Mouse (Mus musculus) heart, postnatal 10 days (tissue): ENCODE data around the gene Lbhd2. TPM values are rescaled to one million over a fixed set of nuclear protein-coding genes. Genes with fewer than 3 reads are reported as not detected.

Source experiments
- DNase-seq, 2 experiments: peaks; one replicate each; pipeline ENCODE4 v3.0.0; 2021
- intact Hi-C: fragments of 180-260 bp; cut with DNase I; formaldehyde crosslinking; loops from one replicate; pipeline ENCODE4 v1.15.1; 2025
- total RNA-seq, 2 experiments: library from RNA; stranded (reverse); gene quantifications; 2 replicates each; pipeline ENCODE4 v1.2.3; 2021

Lbhd2 gene
- total RNA-seq, 2 experiments from 2014 or later = not detected

GRCm38 (mm10) chr12:111428961-111429911 lies 22.6 kb downstream of the Lbhd2 start:
- DNase-seq = peak; percentile 63 to 75
- intact Hi-C loops = loop anchor here (10.0 kb wide), 1 partner anchor 216 kb away; no protein-coding TSS in a partner anchor

GRCm38 (mm10) chr12:111430049-111430867 lies 23.6 kb downstream of the Lbhd2 start:
- peak; percentile 46 to 57 for DNase-seq
- intact Hi-C loops = no loop called here

GRCm38 (mm10) chr12:111430868-111431817 lies 24.5 kb downstream of the Lbhd2 start:
- intact Hi-C loops = no loop called here
- peak in 1 of 2 experiments; percentile 54 for DNase-seq

GRCm38 (mm10) chr12:111432097-111432496 lies 25.5 kb downstream of the Lbhd2 start:
- DNase-seq = peak in 1 of 2 experiments; percentile 21
- intact Hi-C loops = no loop called here

GRCm38 (mm10) chr12:111432751-111433331 lies 26.2 kb downstream of the Lbhd2 start:
- intact Hi-C loops = no loop called here
- DNase-seq = no peak

GRCm38 (mm10) chr12:111434164-111434744 lies 27.6 kb downstream of the Lbhd2 start:
- peak in 1 of 2 experiments; percentile 30 for DNase-seq
- intact Hi-C loops = no loop called here

- intact Hi-C loops = no loop called here
- DNase-seq = peak; percentile 56 to 64
Measured at GRCm38 (mm10) chr12:111434745-111435327, 28.2 kb downstream of the Lbhd2 start.

- intact Hi-C loops = no loop called here
- no peak for DNase-seq
Measured at GRCm38 (mm10) chr12:111436170-111436569, 29.6 kb downstream of the Lbhd2 start.

- DNase-seq = peak; percentile 58
- intact Hi-C loops = no loop called here
Measured at GRCm38 (mm10) chr12:111436640-111437039, 30.0 kb downstream of the Lbhd2 start.

GRCm38 (mm10) chr12:111437222-111437900 lies 30.8 kb downstream of the Lbhd2 start:
- intact Hi-C loops = no loop called here
- DNase-seq = peak in 1 of 2 experiments; percentile 29

- intact Hi-C loops = no loop called here
- DNase-seq = no peak
Measured at GRCm38 (mm10) chr12:111438850-111439249, 32.2 kb downstream of the Lbhd2 start.

- intact Hi-C loops = no loop called here
- DNase-seq = no peak
Measured at GRCm38 (mm10) chr12:111440701-111441373, 34.2 kb downstream of the Lbhd2 start.

GRCm38 (mm10) chr12:111441523-111441922 lies 34.9 kb downstream of the Lbhd2 start:
- DNase-seq = no peak

GRCm38 (mm10) chr12:111442309-111443010 lies 35.9 kb downstream of the Lbhd2 start, which contains the start of gene Tnfaip2:
Gene Tnfaip2 (plus strand): TSS chr12:111442469.
- DNase-seq = peak; percentile 91 to 92
- intact Hi-C loops = no loop called here

More at GRCm38 (mm10) chr12:111441523-111441922, 34.9 kb downstream of the Lbhd2 start:
- intact Hi-C loops = no loop called here

- DNase-seq = peak; percentile 79 to 80
- intact Hi-C loops = no loop called here
Measured at GRCm38 (mm10) chr12:111443011-111443870, 36.6 kb downstream of the Lbhd2 start.
